25 mouse cellular contexts compared by ENCODE assay signal in genomic region chr7:77572872-77573271, GRCm38 (mm10).
A peak's percentile ranks its signal among the peaks of the same experiment; 100 is the strongest.
DNase-seq lines count a peak whose midpoint lies in the region; ATAC-seq and TF ChIP-seq lines count a peak whose summit lies in the region.
"Had no signal": no experiment of that assay in that cellular context is flagged by ENCODE, and none has a peak within 500 bp of the region (broad histone marks: within the 10 kb centered on the region; RNA-seq: fewer than 3 reads in every experiment).

No protein-coding gene starts in this region.

- no peaks in the 10 kb centered on the region for H3K27me3 ChIP-seq in forebrain, embryonic 14.5 days (replicated peaks; ENCODE audit: control insufficient read depth, insufficient read depth, low read length)
- H3K27me3 ChIP-seq in forebrain, embryonic 11.5 days (ENCODE audit: control insufficient read depth, insufficient read depth, low read length), result no peaks in the 10 kb centered on the region
- H3K27me3 ChIP-seq: embryonic facial prominence, embryonic 12.5 days; embryonic facial prominence, embryonic 15.5 days; forebrain, embryonic 12.5 days; heart, embryonic 12.5 days; heart, embryonic 15.5 days; hindbrain, embryonic 13.5 days had no signal

- no peaks in the 10 kb centered on the region for H3K4me1 ChIP-seq in forebrain, embryonic 14.5 days (ENCODE audit: control insufficient read depth, insufficient read depth, low read length)
- H3K4me1 ChIP-seq in forebrain, embryonic 11.5 days (replicated peaks; ENCODE audit: control insufficient read depth, insufficient read depth, low read length), result no peaks in the 10 kb centered on the region
- H3K4me1 ChIP-seq: embryonic facial prominence, embryonic 12.5 days; embryonic facial prominence, embryonic 15.5 days; forebrain, embryonic 12.5 days; heart, embryonic 12.5 days; heart, embryonic 15.5 days; hindbrain, embryonic 10.5 days; hindbrain, embryonic 13.5 days had no signal

- no peak overlapping the region for H3K9ac ChIP-seq in forebrain, embryonic 14.5 days (ENCODE audit: low read length)
- no peak overlapping the region for H3K9ac ChIP-seq in forebrain, embryonic 11.5 days (ENCODE audit: low read length)
- H3K9ac ChIP-seq: embryonic facial prominence, embryonic 12.5 days; embryonic facial prominence, embryonic 15.5 days; forebrain, embryonic 12.5 days; heart, embryonic 12.5 days; heart, embryonic 15.5 days; hindbrain, embryonic 13.5 days had no signal

- DNase-seq in forebrain, embryonic 14.5 days (ENCODE audit: low spot score), result peak; percentile 27
- DNase-seq in forebrain, embryonic 11.5 days (ENCODE audit: low spot score), result no peak
- peak; percentile 7 to 26 for DNase-seq in layer of hippocampus, adult 2 months (ENCODE audit: low spot score in 2 of 2)
- no peak for DNase-seq in layer of hippocampus, adult 9-10 months (ENCODE audit: low spot score)
- DNase-seq in brain, adult 2 months (ENCODE audit: low read depth, low spot score), result peak; percentile 11
- DNase-seq in telencephalon, adult 2 months (ENCODE audit: low read depth, low spot score), result peak; percentile 1
- no peak for DNase-seq in retina, embryonic 14.5 days (ENCODE audit: low spot score)
- DNase-seq: adrenal gland, adult 8-10 months; adrenal gland, postnatal 25 days; cerebellum, adult 11-12 months; cerebellum, adult 8-10 months; cerebellum, postnatal 10 days; gastrocnemius, postnatal 25 days; heart, adult 18-20 months; heart, postnatal 10 days; heart, postnatal 36 days had no signal

- H3K9me3 ChIP-seq in forebrain, embryonic 14.5 days (replicated peaks; ENCODE audit: control insufficient read depth, low read length), result no peaks in the 10 kb centered on the region
- no peaks in the 10 kb centered on the region for H3K9me3 ChIP-seq in forebrain, embryonic 11.5 days (ENCODE audit: control insufficient read depth, low read length)
- H3K9me3 ChIP-seq: embryonic facial prominence, embryonic 12.5 days; forebrain, embryonic 12.5 days; heart, embryonic 12.5 days; heart, embryonic 15.5 days; hindbrain, embryonic 10.5 days; hindbrain, embryonic 13.5 days had no signal

- WGBS in forebrain, embryonic 14.5 days, result 73% methylated on average over 1 of the region's 1 CpGs
- WGBS in forebrain, embryonic 11.5 days, result 78% methylated on average over 1 of the region's 1 CpGs

- H3K4me2 ChIP-seq in forebrain, embryonic 14.5 days (ENCODE audit: low read length), result no peak overlapping the region
- no peak overlapping the region for H3K4me2 ChIP-seq in forebrain, embryonic 11.5 days (ENCODE audit: low read depth, low read length, severe bottlenecking)
- H3K4me2 ChIP-seq: embryonic facial prominence, embryonic 12.5 days; embryonic facial prominence, embryonic 15.5 days; forebrain, embryonic 12.5 days; heart, embryonic 12.5 days; heart, embryonic 15.5 days; hindbrain, embryonic 13.5 days had no signal

- H3K36me3 ChIP-seq in forebrain, embryonic 14.5 days (ENCODE audit: control insufficient read depth, insufficient read depth, low read length), result no peaks in the 10 kb centered on the region
- H3K36me3 ChIP-seq in forebrain, embryonic 11.5 days (ENCODE audit: control insufficient read depth, insufficient read depth, low read length), result no peaks in the 10 kb centered on the region
- H3K36me3 ChIP-seq: embryonic facial prominence, embryonic 12.5 days; embryonic facial prominence, embryonic 15.5 days; forebrain, embryonic 12.5 days; heart, embryonic 12.5 days; heart, embryonic 15.5 days; hindbrain, embryonic 10.5 days; hindbrain, embryonic 13.5 days had no signal

- H3K27ac ChIP-seq in forebrain, embryonic 14.5 days (ENCODE audit: low read depth, low read length), result no peak overlapping the region
- no peak overlapping the region for H3K27ac ChIP-seq in forebrain, embryonic 11.5 days (ENCODE audit: low read depth, low read length)
- no peak overlapping the region for H3K27ac ChIP-seq in layer of hippocampus, adult 2 months
- H3K27ac ChIP-seq: embryonic facial prominence, embryonic 12.5 days; embryonic facial prominence, embryonic 15.5 days; forebrain, embryonic 12.5 days; heart, embryonic 15.5 days; hindbrain, embryonic 10.5 days; hindbrain, embryonic 13.5 days had no signal

- no peak overlapping the region for H3K4me3 ChIP-seq in forebrain, embryonic 14.5 days (ENCODE audit: low read depth, low read length)
- H3K4me3 ChIP-seq in forebrain, embryonic 11.5 days (ENCODE audit: low read depth, low read length), result no peak overlapping the region
- H3K4me3 ChIP-seq in layer of hippocampus, adult 2 months, result no peak overlapping the region
- H3K4me3 ChIP-seq: embryonic facial prominence, embryonic 12.5 days; embryonic facial prominence, embryonic 15.5 days; forebrain, embryonic 12.5 days; heart, embryonic 12.5 days; heart, embryonic 15.5 days; hindbrain, embryonic 10.5 days; hindbrain, embryonic 13.5 days had no signal

- no peak for ATAC-seq in forebrain, embryonic 14.5 days
- no peak for ATAC-seq in forebrain, embryonic 11.5 days (replicated peaks; ENCODE audit: low FRiP score)
- ATAC-seq: activated CD4-positive, CD25-positive, alpha-beta regulatory T cell, adult 4 months; hindbrain, embryonic 16.5 days had no signal

- TF ChIP-seq CTCF in layer of hippocampus, adult 2 months (conservative IDR thresholded peaks at IDR 0.05), result no peak

Comparison
In these comparisons a context has a peak if more than half of its experiments do, and no peak if none do; other contexts are left out.
1. DNase-seq: peak in forebrain, embryonic 14.5 days (single experiment), layer of hippocampus, adult 2 months (2 of 2), brain, adult 2 months (single experiment) and telencephalon, adult 2 months (single experiment); none in forebrain, embryonic 11.5 days (single experiment), layer of hippocampus, adult 9-10 months (single experiment) and retina, embryonic 14.5 days (single experiment).